Mouse (Mus musculus) gastrocnemius, postnatal 36 days (tissue): Measurements from ENCODE around the gene Vmn2r109. TPM values are rescaled to one million over a fixed set of nuclear protein-coding genes. Genes with fewer than 3 reads are reported as not detected.
"Not testable (repeated sequence)": the region's sequence is repeated elsewhere in the genome, so short reads cannot be mapped to it uniquely, and the experiment has no call there.

Experiments
- DNase-seq, 2 experiments: peaks; one replicate each; pipeline ENCODE4 v3.0.0; 2022
- intact Hi-C: fragments of 180-260 bp; cut with DNase I; formaldehyde crosslinking; loops from one replicate; pipeline ENCODE4 v1.15.1; 2025
- long read RNA-seq, 2 experiments: library from polyadenylated mRNA; stranded (forward); transcript quantifications; one replicate each; pipeline ENCODE4 v2.0.0; 2021
- total RNA-seq, 2 experiments: library from RNA; stranded (reverse); gene quantifications; 2 replicates each; pipeline ENCODE4 v1.2.3; 2021

Vmn2r109 gene
- not detected for total RNA-seq
- long read RNA-seq, experiment 1, result 0 reads
- long read RNA-seq, experiment 2, result 0 reads

DNA sequence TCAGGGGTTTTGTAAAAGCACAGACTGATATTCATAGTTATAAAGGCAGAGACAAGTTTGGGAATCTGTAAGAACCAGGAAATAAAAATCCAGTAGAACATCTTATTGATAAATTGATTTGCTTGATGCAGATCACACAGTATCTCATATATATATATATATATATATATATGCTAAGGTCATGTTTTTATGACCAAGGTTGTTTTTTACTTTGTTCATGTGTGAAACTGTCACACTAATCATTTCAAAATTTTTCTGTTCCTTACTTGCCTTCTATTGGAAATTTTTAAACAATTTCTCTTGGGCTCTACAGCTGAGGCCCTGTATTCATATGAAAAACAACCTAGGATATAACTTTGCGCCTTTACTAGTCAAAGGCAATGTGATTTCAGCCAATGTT lies at the start of gene Vmn2r109:
TSS of gene Vmn2r109 (minus strand) at position 101 of the 400 bp plus-strand sequence.
- no peak for DNase-seq
- intact Hi-C loops, result no loop called here

GRCm38 (mm10) chr17:20596323-20596722 lies 31.8 kb upstream of the Vmn2r109 start, which contains the start of gene Vmn2r110:
Gene Vmn2r110, minus strand, starts transcription at chr17:20596423.
- no peak for DNase-seq
- intact Hi-C loops, result no loop called here

DNA sequence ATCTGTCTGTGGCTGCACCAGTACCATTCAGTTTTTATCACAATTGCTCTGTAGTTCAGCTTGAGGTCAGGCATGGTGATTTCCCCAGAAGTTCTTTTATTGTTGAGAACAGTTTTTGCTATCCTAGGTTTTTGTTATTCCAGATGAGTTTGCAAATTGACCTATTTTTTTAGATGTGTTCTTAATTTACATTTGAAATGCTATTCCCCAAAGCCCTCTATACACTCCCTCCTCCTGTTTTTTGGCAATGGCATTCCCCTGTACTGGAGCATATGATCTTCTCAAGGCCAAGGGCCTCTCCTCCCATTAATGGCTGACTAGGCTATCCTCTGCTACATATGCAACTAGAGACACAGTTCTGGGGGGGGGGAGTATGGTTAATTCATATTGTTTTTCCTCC lies 56.3 kb downstream of the Vmn2r109 start:
- DNase-seq, intact Hi-C loops: not testable (repeated sequence)

DNA sequence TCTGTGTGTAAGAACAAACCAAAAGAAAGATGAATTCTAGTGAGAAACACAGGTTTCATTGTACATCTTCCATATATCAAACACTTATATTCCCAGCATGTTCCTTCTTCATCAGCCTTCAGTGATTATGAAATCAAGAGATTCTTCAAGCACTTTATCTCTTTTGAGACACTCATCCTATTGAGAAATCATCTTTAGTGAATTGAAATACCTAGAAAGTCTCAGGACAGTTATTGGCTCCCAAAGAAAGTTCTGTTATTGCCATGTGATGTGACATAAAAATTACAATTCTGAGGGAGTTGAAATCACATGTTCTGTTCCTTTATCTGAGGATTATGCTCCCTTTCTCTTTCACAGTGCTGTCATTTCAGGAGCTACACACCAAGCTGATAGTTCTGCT lies 66.7 kb downstream of the Vmn2r109 start, which contains the start of gene Vmn1r225:
TSS of gene Vmn1r225 (plus strand) at position 301 of the 400 bp plus-strand sequence.
- intact Hi-C loops, result no loop called here
- no peak for DNase-seq

Other genes starting within 250 kb of the Vmn2r109 start
- gene Vmn2r107, start 219.5 kb downstream of the Vmn2r109 start, total RNA-seq, result not detected
- gene Vmn1r224, start 150.6 kb downstream of the Vmn2r109 start, total RNA-seq, result not detected
- gene Vmn2r108, start 83.4 kb downstream of the Vmn2r109 start, total RNA-seq, result not detected
- gene Vmn1r225, start 66.6 kb downstream of the Vmn2r109 start, total RNA-seq, result not detected
- gene Vmn2r110, start 31.7 kb upstream of the Vmn2r109 start, total RNA-seq, result not detected
- gene Fpr-rs3, start 60.1 kb upstream of the Vmn2r109 start, total RNA-seq, result not detected
- gene Vmn1r226, start 118.1 kb upstream of the Vmn2r109 start, total RNA-seq, result not detected
- gene Vmn1r227, start 165.1 kb upstream of the Vmn2r109 start, total RNA-seq, result not detected
- gene Vmn1r228, start 221.4 kb upstream of the Vmn2r109 start, total RNA-seq, result not detected
- gene Vmn1r229, start 246.8 kb upstream of the Vmn2r109 start, total RNA-seq, result not detected